Mouse (Mus musculus) stomach, embryonic 14.5 days (tissue): ENCODE results near the gene Hexim1. TPM values are rescaled to one million over a fixed set of nuclear protein-coding genes. Genes with fewer than 3 reads are reported as not detected.
A peak's percentile ranks its signal among the peaks of the same experiment; 100 is the strongest.

Experiments
- ATAC-seq: fragments of 200-750 bp; cut with Nextera tagmentation; 2 replicates; pipeline ENCODE4 v1.8.0; 2017; ENCODE audit warnings: low read depth, moderate TSS enrichment; ENCODE audit not compliant: insufficient number of reproducible peaks, insufficient read depth, low FRiP score
- H3K27ac ChIP-seq: fragments of 300-500 bp; sonication (generic); 2 replicates; pipeline ENCODE4 v1.5.1; 2014; ENCODE audit warnings: mild to moderate bottlenecking, low read length, moderate library complexity, mixed read lengths
- H3K27me3 ChIP-seq: fragments of 300-500 bp; sonication (generic); 2 replicates; pipeline ENCODE4 v1.6.1; 2014; ENCODE audit warnings: low read length, control low read depth, mixed read lengths; ENCODE audit not compliant: control insufficient read depth, insufficient read depth
- H3K36me3 ChIP-seq: fragments of 300-500 bp; sonication (generic); 2 replicates; pipeline ENCODE4 v1.6.1; 2014; ENCODE audit warnings: mild to moderate bottlenecking, control low read depth, low read length, moderate library complexity, mixed read lengths; ENCODE audit not compliant: control insufficient read depth, insufficient read depth
- H3K4me1 ChIP-seq: fragments of 300-500 bp; sonication (generic); 2 replicates; pipeline ENCODE4 v1.6.1; 2014; ENCODE audit warnings: low read length, control low read depth, mixed read lengths; ENCODE audit not compliant: control insufficient read depth, insufficient read depth
- H3K4me2 ChIP-seq: fragments of 300-500 bp; sonication (generic); replicated peaks from 2 replicates; pipeline ENCODE4 v1.6.1; 2014; ENCODE audit warnings: low read depth, low read length, control low read depth
- H3K4me3 ChIP-seq: fragments of 300-500 bp; sonication (generic); 2 replicates; pipeline ENCODE4 v1.5.1; 2014; ENCODE audit warnings: low read depth, low read length, control low read depth
- H3K9ac ChIP-seq: fragments of 300-500 bp; sonication (generic); replicated peaks from 2 replicates; pipeline ENCODE4 v1.6.1; 2014; ENCODE audit warnings: low read depth, mild to moderate bottlenecking, control low read depth, low read length, moderate library complexity, mixed read lengths
- H3K9me3 ChIP-seq: fragments of 300-500 bp; sonication (generic); 2 replicates; pipeline ENCODE4 v1.6.1; 2016; ENCODE audit warnings: low read depth, low read length, control low read depth; ENCODE audit not compliant: control insufficient read depth
- WGBS: fragments of 180-500 bp; shearing (Covaris S2); extraction: QIAGEN DNeasy Blood & Tissue Kit; methylation state at CpG from one replicate; pipeline ENCODE4 v1.1.7; 2014; 5-methylcytosine and 5-hydroxymethylcytosine counted together
- polyA plus RNA-seq: library from polyadenylated mRNA; unstranded; fragments of >200 nt; fragmentation: Nextera tagmentation; extraction: Ambion mirVana; gene quantifications from 2 replicates; pipeline ENCODE4 v1.2.1, GENCODE M21; 2014

Gene Hexim1
- polyA plus RNA-seq, 1 experiment from 2014 or later, result 7.7 TPM

DNA sequence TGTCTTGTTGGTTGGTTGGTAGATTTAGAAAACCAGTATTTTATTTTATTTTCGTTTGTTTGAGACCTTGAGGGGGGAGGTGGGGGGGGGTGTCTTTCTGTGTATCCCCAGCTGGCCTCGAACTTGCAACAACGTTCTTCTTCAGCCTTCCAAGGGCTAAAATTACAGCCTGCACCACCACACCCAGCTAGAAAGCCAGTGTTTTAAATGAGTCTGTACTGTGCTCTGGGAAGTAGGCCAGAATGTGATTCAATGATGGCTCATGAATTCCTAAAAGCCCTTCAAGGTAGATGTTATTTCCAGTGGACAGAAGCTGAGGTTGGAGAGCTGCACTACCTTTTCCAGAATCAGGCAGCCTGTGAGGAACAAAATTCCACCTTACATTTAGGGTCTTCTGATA is 18.2 kb downstream of the Hexim1 start:
- 64% methylated on average over 3 of the region's 3 CpGs for WGBS
- no peak overlapping the region for H3K4me3 ChIP-seq
- no peaks in the 10 kb centered on the region; the same call in 1 of the 2 replicates for H3K36me3 ChIP-seq
- ATAC-seq, result no peak
- no peak overlapping the region for H3K27ac ChIP-seq
- no peak overlapping the region for H3K9ac ChIP-seq
- H3K4me2 ChIP-seq, result peak overlapping the region; percentile 46; the same call in 1 of the 2 replicates
- no peaks in the 10 kb centered on the region for H3K9me3 ChIP-seq
- peaks cover 19% of the 10 kb centered on the region for H3K4me1 ChIP-seq
- H3K27me3 ChIP-seq, result no peaks in the 10 kb centered on the region

DNA sequence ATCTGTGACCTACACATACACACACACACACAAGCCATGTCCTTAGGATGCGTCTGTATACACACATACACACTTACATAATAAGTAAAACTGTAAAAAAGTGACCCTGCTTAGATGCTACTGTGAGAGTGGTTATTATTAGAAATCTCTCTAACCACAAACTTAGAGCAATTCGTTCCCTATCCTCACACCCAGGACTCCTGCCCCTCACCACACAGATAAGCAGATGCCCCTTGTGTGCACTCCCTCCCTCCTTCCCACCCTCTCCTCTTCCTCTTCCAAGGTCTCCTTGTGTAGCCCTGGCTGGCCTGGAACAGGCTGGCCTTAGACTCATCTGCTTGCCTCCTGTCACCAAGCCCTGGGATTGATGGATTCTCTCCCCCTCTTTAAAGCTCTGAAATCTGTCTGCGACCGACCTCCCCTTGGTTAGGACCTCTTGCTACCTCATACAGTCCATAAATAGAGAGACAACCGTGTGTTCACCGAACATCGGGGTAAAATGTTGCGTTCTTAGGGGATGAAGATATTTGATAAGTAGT is 20.1 kb downstream of the Hexim1 start:
- ATAC-seq, result no peak
- H3K36me3 ChIP-seq, result no peaks in the 10 kb centered on the region; the same call in none of the 2 replicates
- H3K27me3 ChIP-seq, result no peaks in the 10 kb centered on the region
- H3K9ac ChIP-seq, result no peak overlapping the region
- no peak overlapping the region for H3K27ac ChIP-seq
- no peak overlapping the region for H3K4me3 ChIP-seq
- no peak overlapping the region for H3K4me2 ChIP-seq
- peaks cover 22% of the 10 kb centered on the region for H3K4me1 ChIP-seq
- H3K9me3 ChIP-seq, result no peaks in the 10 kb centered on the region
- WGBS, result 69% methylated on average over 8 of the region's 8 CpGs

DNA sequence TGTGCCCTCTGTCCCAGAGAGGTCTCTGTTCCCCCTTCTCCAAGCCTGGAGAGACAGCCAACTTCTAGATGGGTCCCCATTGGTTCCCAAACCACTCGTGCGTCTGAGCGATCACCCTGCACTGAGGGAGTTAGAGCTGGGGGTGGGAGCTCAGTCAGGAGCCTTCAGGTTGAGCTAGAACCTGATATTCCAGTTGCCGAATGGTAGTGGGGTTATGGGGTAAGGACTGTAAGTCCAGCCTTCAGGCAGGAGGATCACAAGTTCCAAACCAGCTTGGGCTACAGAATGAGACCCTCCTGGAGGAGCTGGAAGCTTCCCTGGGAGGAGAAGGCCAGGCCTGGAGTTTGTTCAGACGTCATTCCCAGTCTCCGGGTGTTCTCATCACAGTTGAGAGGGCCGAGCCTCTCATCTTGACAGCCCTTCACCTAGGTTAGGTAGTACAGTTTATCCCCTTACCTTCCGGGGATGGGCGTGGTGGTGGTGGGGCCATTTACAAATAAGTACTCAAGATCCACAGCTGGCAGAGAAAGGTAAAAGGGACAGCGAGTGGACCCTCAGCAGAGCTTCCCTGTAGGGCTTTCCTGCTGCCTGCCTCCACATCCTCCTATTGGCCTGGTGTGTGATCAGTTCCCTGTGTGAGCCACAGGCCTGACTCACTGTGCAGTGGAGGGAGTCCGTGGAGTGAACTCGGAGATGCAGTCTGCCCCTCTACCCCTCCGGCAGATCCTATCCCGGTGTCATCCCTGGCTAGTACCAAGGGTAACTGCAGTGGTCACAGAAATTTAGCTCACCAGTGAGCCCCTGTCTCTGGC is 24.1 kb downstream of the Hexim1 start:
- Histone ChIP-seq H3K9me3 (no peaks in the 10 kb centered on the region), H3K9ac (no peak overlapping the region), H3K27me3 (no peaks in the 10 kb centered on the region), H3K4me3 (no peak overlapping the region), H3K4me2 (no peak overlapping the region), H3K27ac (peak overlapping the region; percentile 87), H3K36me3 (no peaks in the 10 kb centered on the region; the same call in none of the 2 replicates), H3K4me1 (peaks cover 31% of the 10 kb centered on the region)
- 74% methylated on average over 14 of the region's 14 CpGs for WGBS
- no peak for ATAC-seq

DNA sequence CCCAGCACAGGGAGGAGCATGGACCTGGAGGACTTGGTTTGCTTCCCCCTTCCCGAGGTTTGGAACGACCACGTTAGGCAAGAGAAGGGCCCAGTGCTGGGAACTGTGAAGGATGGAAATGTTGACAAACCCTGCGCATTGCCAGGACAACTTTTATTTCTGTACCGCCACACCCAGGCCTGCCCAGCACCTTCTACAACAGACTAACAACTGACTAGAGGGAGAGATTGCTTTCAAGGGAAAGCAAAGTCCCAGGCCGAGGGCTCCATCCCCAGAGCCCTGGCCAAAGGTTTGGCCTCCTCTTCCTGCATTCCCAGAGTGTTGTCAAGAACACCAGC is 24.7 kb downstream of the Hexim1 start:
- H3K9me3 ChIP-seq, result no peaks in the 10 kb centered on the region
- H3K4me2 ChIP-seq, result 0 out of 2 replicates have a peak overlapping the region, but pooled peaks have one; percentile 4
- 43% methylated on average over 6 of the region's 6 CpGs for WGBS
- no peak overlapping the region for H3K9ac ChIP-seq
- peaks cover 31% of the 10 kb centered on the region for H3K4me1 ChIP-seq
- H3K36me3 ChIP-seq, result no peaks in the 10 kb centered on the region; the same call in none of the 2 replicates
- H3K4me3 ChIP-seq, result no peak overlapping the region
- H3K27ac ChIP-seq, result peak overlapping the region; percentile 87
- H3K27me3 ChIP-seq, result no peaks in the 10 kb centered on the region
- ATAC-seq, result no peak

DNA sequence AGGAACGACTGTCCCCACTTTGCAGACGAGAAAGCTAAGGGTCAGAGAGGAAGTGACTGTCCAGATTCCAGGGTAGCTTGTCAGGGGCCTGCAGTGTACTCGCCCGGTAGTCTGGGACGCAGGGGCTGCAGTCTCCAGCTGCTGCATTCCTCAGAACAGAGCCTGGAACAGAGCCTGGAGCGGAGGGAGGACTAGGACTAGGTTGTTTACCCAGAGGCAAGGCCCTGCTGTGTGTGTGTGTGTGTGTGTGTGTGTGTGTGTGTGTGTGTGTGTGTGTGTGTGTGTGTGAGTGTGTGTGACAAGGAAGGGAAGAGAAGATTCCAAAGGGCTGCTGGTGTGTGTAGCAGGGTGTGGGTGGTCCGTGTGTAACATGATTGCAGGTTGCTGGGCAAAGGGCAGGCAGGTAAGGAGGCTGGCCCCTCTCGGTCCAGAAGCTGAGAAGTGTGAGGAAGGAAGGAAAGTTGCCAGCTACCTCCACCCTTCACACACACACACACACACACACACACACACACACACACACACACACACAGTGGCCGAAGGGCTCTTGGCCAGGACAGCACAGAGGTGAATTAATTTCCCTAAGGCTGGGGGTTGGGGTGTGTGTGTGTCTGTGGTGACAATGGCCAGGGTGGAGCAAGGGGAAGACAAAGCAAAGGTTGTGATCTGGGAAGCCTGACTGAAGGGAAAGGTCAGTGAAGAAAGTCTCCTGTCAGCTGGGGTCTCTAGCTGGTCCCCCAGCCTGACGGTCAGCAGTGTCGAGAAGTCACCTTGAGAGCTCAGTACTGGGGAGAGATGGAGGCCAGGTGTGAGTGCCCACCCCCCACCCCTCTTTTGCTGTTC is 25.3 kb downstream of the Hexim1 start:
- no peak overlapping the region for H3K4me3 ChIP-seq
- no peaks in the 10 kb centered on the region; the same call in none of the 2 replicates for H3K36me3 ChIP-seq
- WGBS, result 18% methylated on average over 11 of the region's 11 CpGs
- ATAC-seq, result peak; percentile 62
- 0 out of 2 replicates have a peak overlapping the region, but pooled peaks have one; percentile 4 for H3K4me2 ChIP-seq
- H3K9ac ChIP-seq, result no peak overlapping the region
- H3K27me3 ChIP-seq, result no peaks in the 10 kb centered on the region
- peaks cover 31% of the 10 kb centered on the region for H3K4me1 ChIP-seq
- no peaks in the 10 kb centered on the region for H3K9me3 ChIP-seq
- H3K27ac ChIP-seq, result peak overlapping the region; percentile 87

DNA sequence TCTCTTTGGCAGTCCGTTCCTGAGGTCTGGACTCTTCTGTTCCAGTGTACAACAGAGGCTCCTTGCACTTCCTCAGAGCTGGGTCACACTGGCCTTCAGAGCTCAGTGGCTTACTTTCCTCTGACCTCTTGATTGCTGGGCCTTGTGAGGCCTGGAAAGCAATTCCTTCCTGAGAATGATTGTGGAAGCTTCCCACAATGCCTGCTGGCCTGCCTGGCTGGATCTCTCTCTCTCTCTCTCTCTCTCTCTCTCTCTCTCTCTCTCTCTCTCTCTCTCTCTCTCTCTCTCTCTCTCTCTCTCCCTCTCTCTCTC is 25.9 kb downstream of the Hexim1 start:
- Histone ChIP-seq H3K27ac (peak overlapping the region; percentile 87), H3K4me2 (peak overlapping the region; percentile 20; the same call in 1 of the 2 replicates), H3K9ac (no peak overlapping the region), H3K36me3 (no peaks in the 10 kb centered on the region; the same call in none of the 2 replicates), H3K9me3 (no peaks in the 10 kb centered on the region), H3K4me3 (no peak overlapping the region), H3K27me3 (no peaks in the 10 kb centered on the region), H3K4me1 (peaks cover 31% of the 10 kb centered on the region)
- no peak for ATAC-seq
- WGBS, result 27% methylated on average over 1 of the region's 1 CpGs

DNA sequence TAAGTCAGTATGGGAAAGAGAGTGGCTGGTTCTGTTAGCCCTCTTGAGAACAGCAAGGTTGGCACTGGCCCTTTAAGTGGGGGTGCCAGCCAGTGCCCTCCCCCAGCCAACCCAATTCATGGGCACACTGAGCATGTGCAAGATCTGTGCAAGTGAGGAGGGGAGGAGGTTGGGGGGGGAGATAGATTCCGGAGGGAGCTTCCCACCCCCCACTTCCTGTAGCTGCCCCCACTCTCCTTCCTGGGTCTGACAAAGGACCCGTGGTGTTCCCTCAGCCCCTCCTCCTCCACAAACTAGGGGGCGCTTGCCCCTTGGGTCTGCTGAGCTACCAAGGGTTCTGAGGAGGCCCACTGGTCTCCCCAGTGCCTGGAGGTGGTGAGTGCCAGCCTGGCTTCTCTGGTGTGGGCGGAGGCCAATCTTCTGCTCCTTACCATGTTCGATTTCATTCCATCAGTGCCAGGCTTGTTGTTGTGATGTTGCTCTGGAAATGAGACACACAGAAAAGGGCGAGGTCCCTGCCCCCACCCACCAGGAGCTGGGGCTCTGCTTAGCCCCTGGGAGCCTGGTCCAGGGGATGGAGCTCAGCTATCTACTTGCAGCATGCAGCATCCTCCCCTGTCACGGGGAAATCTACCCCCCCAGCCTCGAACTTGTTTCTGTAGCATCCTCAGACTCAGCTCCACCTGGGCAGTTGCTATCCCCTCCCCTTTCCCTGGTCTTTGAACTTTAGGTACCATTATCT is 26.6 kb downstream of the Hexim1 start:
- peak overlapping the region; percentile 87; the same call in 1 of the 2 replicates for H3K27ac ChIP-seq
- WGBS, result 27% methylated on average over 8 of the region's 8 CpGs
- H3K27me3 ChIP-seq, result no peaks in the 10 kb centered on the region
- no peaks in the 10 kb centered on the region; the same call in none of the 2 replicates for H3K36me3 ChIP-seq
- H3K4me2 ChIP-seq, result peak overlapping the region; percentile 20
- no peak overlapping the region; the same call in 1 of the 2 replicates for H3K4me3 ChIP-seq
- H3K9ac ChIP-seq, result 0 out of 2 replicates have a peak overlapping the region, but pooled peaks have one; percentile 30
- peaks cover 31% of the 10 kb centered on the region for H3K4me1 ChIP-seq
- peak; percentile 37; the same call in 1 of the 2 replicates for ATAC-seq
- H3K9me3 ChIP-seq, result no peaks in the 10 kb centered on the region
